Mouse (Mus musculus): ENCODE measurements around the gene Kantr.
"Not testable (repeated sequence)": the region's sequence is repeated elsewhere in the genome, so short reads cannot be mapped to it uniquely, and the experiment has no call there.

The Kantr gene

GRCm38 (mm10) chrX:152326996-152327688 is at the start of gene Kantr:
Kantr (minus strand) TSS chrX:152327495.
- DNase-seq (ENCODE audit: low read depth, low spot score): peak; percentile 90

DNA sequence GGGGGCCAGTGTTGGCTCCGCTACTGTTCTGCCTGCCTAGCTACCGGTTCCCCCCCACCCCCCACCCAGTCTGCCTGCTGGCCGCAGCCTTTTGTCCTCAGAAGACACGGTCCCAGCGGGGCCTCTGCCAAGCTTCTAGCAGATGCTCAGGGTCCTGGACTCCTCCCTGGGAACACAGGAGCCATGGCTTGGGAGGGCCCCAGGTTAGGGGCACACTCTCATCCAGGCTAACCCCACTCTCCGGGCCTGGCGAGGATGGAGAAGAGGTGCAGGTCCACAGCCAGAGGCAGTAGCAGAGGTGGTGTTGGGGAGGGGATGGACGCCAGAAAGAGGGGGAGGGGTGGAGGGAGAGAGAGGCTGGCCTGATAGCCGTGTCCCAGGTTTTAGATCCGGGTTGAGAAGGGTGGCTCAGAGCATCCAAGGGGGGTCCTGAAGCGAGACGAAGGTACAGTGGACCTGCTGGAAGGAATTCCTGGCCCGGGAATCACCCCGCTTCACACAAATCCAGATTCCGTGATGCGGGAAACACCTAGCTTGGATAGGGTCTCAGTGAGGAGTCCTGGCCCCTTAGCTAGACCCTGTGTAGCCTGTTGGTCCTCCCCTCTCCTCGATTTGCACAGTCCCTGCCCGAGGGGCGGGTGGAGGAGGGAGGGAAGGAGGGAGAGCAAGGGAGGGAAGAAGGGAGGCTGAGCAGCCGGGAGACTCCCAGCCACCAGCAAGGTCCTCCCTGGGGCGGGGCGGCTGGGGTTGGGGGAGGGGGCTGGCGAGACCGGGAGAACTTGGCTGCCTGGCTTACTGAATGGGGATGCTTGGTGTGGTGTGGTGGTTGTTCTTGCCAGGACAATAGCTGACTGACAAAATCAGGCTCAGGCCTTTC is 41.3 kb upstream of the Kantr start, which contains the start of gene Gpr173:
Gene Gpr173 (minus strand): TSS at position 308 of the 877 bp plus-strand sequence.
- peak; percentile 69 for DNase-seq (ENCODE audit: low read depth, low spot score)

GRCm38 (mm10) chrX:152368054-152368396 is 40.7 kb upstream of the Kantr start:
- no peak for DNase-seq (ENCODE audit: low read depth, low spot score)

DNA sequence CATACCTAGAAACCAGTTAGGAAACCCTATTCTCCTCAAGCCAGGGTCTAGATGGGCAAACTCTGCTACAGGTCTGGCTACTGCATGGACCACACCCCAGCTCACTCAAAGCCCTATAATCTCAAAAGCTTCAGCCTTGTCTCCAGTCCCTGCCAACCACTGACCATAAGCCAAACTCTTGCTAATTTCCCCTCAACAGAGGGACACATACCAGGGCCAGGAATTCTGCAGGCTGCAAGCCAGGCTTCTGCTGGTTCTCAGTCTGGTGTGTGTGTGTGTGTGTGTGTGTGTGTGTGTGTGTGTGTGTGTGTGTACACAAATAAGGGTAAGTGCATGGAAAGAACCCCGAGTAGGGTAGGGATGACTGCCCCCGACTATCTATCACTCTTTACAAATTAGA is 39.1 kb upstream of the Kantr start:
- no peak for DNase-seq (ENCODE audit: low read depth, low spot score)

GRCm38 (mm10) chrX:152352553-152353153 is 25.4 kb upstream of the Kantr start:
- no peak for DNase-seq (ENCODE audit: low read depth, low spot score)

- no peak for DNase-seq (ENCODE audit: low read depth, low spot score)
Observed at GRCm38 (mm10) chrX:152347041-152347440, 19.7 kb upstream of the Kantr start.

GRCm38 (mm10) chrX:152346587-152346986 is 19.3 kb upstream of the Kantr start:
- DNase-seq (ENCODE audit: low read depth, low spot score): no peak

DNA sequence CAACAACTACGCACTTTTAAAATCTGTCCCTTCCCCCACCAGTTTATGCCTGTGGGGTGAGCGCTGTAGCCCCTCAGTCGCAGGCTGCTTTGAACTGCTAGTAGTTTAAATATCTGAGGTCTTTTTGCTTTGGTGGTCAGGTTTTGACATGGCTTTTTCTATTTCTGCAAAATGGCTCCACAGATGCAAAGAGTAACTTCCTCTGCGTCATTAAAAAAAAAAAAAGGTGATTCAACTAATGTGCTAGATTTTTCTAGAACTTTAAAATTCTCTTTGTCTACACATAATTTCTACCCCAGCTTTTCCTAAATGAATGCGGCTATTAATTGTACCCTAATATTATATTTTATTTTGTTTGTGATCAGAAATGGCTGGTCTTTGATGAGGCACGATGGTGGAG is 15.6 kb upstream of the Kantr start:
- DNase-seq (ENCODE audit: low read depth, low spot score): no peak

DNA sequence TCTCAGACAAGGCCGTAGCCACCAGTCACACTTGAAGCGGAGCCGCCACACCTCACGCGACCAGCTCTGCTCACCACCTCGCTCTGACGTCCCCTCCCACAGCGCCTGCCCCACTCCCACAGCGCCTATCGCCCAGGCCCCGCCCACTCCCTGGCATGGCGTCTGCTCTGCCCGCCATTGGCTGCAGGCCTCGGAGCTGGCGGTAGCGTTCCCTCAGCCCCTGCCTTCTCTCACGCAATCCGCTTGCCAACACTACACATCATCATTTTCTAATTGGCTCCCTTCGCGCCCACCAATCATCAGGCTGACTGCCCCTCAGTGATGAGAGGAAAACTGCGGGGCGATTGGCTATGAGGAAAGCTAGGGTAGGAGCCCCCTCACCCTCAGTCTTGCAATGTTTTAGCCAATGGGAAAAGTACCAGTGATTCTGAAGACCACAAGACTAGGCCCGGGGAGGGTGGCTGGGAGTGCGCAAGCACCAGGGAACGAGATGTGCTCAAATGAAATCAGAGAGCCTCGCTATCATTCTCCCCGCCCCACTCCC is 15.1 kb upstream of the Kantr start, which contains the start of gene Tspyl2:
Gene Tspyl2 (minus strand): TSS at position 68 of the 544 bp plus-strand sequence.
- peak; percentile 98 for DNase-seq (ENCODE audit: low read depth, low spot score)

DNA sequence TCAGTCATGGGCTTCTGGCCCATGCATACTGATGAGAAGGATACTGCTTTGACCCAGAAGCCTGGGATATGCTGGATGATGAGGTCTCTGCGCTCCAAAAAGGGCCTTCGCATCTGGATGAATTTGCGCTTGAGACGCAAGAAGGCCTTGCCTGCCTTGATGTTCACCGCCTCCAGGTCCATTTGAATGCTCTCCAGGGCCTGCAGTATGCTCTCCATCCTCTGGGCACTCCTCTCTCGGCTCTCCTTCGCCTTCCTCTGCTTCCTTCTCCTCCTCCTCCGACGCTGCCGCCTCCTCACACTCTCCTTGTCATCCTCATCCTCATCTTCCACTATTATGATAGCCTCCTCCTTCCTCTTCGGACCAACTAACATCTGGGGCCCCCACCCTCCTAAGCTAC is 14.2 kb upstream of the Kantr start:
- DNase-seq (ENCODE audit: low read depth, low spot score): no peak

DNA sequence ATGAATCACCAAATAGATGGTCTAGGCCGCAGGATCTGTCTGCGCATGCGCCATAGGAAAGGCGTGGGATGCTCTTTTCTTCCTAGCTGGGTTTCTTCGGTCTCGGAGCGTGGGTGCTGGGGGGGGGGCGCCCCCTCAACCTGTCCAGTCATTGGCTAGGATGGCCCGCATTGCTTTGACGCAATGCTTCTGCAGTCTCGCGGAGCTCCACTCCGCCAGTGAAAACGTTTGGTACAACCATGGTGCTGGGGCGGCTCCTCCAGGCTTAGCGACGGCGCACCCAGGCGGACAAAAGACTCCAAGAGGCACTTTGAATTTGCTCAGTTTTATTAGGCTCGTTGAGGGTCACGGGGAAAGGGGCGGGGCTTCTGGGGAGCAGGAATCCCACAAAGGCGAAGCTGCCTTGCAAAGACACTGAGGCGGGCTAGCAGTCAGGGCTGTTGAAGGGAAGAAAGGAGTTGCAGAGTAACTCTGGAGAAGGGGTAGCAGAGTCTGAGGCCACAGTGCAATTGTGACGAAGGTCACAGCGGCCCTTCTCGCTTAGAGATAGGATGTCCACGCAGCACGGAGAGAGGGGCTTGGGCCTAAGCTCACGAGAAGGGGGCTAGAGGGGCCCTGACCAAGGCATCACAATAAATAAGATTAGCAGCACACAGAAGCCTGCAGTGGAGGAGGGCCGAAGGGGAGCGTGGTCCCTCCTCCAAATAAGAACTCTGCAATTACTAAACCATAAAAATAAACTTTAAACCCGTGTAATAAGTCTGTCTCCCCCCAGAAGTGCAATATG is 9.4 kb upstream of the Kantr start:
- DNase-seq (ENCODE audit: low read depth, low spot score): peak; percentile 94

DNA sequence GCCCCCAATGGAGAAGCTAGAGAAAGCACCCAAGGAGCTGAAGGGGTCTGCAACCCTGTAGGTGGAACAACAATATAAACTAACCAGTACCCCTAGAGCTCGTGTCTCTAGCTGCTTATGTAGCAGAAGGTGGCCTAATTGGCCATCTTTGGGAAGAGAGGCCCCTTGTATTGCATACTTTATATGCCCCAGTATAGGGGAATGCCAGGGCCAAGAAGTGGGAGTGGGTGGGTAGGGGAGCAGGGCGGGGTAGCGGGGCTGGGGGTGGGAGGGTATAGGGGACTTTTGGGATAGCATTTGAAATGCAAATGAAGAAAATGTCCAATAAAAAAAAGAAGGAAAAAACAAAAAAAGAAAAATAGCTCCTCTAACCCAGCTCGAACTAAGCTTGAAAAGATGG is 8.8 kb upstream of the Kantr start:
- DNase-seq (ENCODE audit: low read depth, low spot score): not testable (repeated sequence)

- DNase-seq (ENCODE audit: low read depth, low spot score): not testable (repeated sequence)
Observed at GRCm38 (mm10) chrX:152329400-152329799, 2.1 kb upstream of the Kantr start.

- DNase-seq (ENCODE audit: low read depth, low spot score): no peak
Observed at GRCm38 (mm10) chrX:152327689-152328052, 376 bp upstream of the Kantr start.

DNA sequence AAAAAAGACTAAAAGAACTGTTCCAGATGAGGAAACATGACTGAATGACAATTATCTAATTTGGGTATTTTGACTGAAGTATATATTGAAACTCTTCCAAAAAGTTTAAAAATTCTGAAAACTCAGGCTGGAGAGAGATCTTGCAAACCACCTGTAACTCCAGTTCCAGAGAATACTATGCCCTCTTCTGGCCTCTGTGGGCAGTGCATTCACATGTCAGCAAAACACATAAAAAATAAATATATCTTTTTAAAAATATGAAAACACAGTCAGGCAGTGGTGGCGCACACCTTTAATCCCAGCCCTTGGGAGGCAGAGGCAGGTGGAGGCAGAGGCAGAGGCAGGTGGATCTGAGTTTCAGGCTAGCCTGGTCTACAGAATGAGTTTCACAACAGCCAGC is 3.7 kb downstream of the Kantr start:
- DNase-seq (ENCODE audit: low read depth, low spot score): no peak

- no peak for DNase-seq (ENCODE audit: low read depth, low spot score)
Observed at GRCm38 (mm10) chrX:152322776-152323175, 4.5 kb downstream of the Kantr start.

DNA sequence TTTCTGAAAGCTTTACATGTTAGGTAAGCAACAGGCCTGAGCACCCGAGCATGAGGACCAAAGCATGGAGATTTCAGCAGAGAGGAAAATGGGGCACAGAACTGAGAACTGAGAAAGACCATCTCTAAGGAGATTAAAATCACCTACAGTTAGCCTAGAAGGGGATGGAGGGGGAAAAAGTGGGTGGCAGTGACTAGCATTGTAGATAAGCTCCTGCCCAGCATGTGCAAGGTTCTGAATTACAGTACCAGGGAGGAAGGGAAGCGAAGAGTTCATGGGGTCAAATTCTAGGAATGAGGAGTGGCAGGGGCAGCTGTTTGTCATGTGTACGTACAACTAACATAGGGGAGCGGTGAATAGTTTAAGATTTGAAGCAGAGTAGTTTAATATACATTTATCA is 6.8 kb downstream of the Kantr start:
- DNase-seq (ENCODE audit: low read depth, low spot score): no peak

DNA sequence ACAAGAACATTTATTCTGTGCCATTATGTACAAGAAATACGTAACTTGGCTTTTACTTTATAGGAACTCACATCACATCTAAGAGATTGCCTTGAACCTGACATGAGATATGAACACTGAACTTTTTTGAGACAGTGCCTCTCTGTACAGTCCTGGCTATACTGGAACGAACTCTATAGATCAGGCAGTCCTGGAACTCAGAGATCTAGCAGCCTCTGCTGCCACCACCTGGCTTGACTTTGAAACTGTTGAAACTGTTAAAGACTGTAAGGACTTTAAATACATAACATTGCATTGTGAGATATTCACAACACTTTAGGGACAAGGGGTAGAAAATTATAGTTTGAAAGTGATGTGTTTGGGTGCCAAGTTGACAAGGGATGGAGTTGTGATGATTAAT is 19.4 kb downstream of the Kantr start:
- DNase-seq (ENCODE audit: low read depth, low spot score): no peak

- no peak for DNase-seq (ENCODE audit: low read depth, low spot score)
Observed at GRCm38 (mm10) chrX:152307371-152307770, 19.9 kb downstream of the Kantr start.

DNA sequence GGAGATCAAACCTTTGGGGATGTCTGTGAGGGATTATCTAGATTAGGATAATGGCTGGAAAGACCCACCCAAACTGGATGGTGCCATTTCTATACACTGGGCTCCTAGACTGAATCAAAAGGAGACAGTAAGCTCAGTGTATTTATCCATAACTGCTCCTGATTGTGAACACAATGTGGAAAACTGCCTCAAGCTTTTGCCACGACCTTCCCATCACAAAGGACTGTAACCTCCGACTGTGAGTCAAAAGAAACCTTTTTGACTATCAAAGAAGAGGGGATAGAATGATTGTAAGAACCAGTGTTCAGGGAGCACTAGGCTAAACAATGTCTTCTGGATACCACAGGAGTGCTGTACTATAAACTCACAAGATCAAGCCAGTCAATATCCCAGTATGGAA is 21.1 kb downstream of the Kantr start:
- no peak for DNase-seq (ENCODE audit: low read depth, low spot score)

DNA sequence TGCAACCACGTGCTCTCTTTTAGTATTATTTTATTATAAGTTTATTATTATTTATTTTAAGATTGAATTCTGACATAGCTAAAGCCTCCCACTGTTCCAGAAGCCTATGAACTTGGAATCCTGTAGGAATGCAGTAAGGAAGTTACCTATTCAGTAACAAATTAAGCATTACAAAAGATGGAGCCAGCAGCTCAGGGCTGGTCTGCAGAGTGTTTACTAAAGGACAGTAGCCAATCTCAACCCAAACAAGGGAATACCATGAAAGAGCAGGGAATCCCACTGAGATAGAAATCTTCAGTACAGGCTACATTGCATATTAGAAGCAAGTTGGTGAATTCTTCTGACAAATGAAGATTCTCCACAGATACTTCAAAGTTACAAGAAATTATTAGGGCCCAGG is 40.3 kb downstream of the Kantr start:
- not testable (repeated sequence) for DNase-seq (ENCODE audit: low read depth, low spot score)

Measured in telencephalon, adult 2 months (tissue).